Mouse (Mus musculus): ENCODE measurements around the gene Nosip. TPM values are rescaled to one million over a fixed set of nuclear protein-coding genes. Genes with fewer than 3 reads are reported as not detected.

Gene Nosip
- total and polyA plus RNA-seq, 2 experiments from 2014 or later: 21.5 to 38.2 TPM

- Histone ChIP-seq H3K36me3 (replicated peaks; ENCODE audit: control insufficient read depth, insufficient read depth, low read length) (peaks cover 32% of the 10 kb centered on the region), H3K9me3 (replicated peaks; ENCODE audit: control insufficient read depth, low read length) (no peaks in the 10 kb centered on the region), H3K27ac (ENCODE audit: low read depth) (no peak overlapping the region), H3K4me1 (ENCODE audit: control insufficient read depth, insufficient read depth) (peaks cover 9% of the 10 kb centered on the region; the same call in 1 of the 2 replicates), H3K9ac (replicated peaks; ENCODE audit: low read depth, low read length) (no peak overlapping the region), H3K4me3 (ENCODE audit: low read depth, low read length) (no peak overlapping the region), H3K27me3 (ENCODE audit: control insufficient read depth, insufficient read depth, low read length) (no peaks in the 10 kb centered on the region), H3K4me2 (ENCODE audit: low read depth, low read length) (no peak overlapping the region)
- 91% methylated on average over 30 of the region's 30 CpGs for WGBS
- ATAC-seq (ENCODE audit: insufficient read depth, low read depth) (no peak), DNase-seq (ENCODE audit: low spot score) (no peak)
- TF ChIP-seq CTCF (IDR thresholded peaks at IDR 0.05; ENCODE audit: low read depth): no peak
- TF ChIP-seq EP300 (IDR thresholded peaks at IDR 0.05; ENCODE audit: low read depth): no peak
Observed at GRCm38 (mm10) chr7:45076501-45076900, 14.3 kb downstream of the Nosip start.

DNA sequence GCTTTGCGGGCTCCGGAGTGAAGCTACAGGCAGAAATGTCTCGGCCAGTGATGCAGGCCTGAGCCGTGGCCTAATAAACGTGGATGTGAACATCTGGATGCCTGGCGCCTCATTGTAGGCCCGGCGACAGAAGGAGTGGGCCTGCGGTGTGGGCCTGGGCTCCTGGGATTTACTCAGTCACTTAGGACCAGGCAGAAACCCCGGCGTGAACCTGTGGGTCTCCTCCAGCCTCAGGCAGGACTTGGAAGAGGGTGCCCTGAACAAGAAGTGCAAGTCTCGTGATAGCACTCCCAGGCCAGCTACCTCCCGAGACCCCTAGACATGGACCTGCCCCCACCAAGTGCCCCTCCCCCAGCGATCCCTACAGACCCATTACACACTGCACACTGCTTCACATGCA, 15.1 kb downstream of the Nosip start:
- Histone ChIP-seq H3K27ac (ENCODE audit: low read depth) (no peak overlapping the region), H3K9me3 (replicated peaks; ENCODE audit: control insufficient read depth, low read length) (no peaks in the 10 kb centered on the region), H3K4me2 (ENCODE audit: low read depth, low read length) (no peak overlapping the region), H3K4me1 (ENCODE audit: control insufficient read depth, insufficient read depth) (peaks cover 9% of the 10 kb centered on the region; the same call in 1 of the 2 replicates), H3K36me3 (replicated peaks; ENCODE audit: control insufficient read depth, insufficient read depth, low read length) (peaks cover 32% of the 10 kb centered on the region), H3K27me3 (ENCODE audit: control insufficient read depth, insufficient read depth, low read length) (no peaks in the 10 kb centered on the region), H3K4me3 (ENCODE audit: low read depth, low read length) (no peak overlapping the region), H3K9ac (replicated peaks; ENCODE audit: low read depth, low read length) (no peak overlapping the region)
- ATAC-seq (ENCODE audit: insufficient read depth, low read depth): no peak
- no peak for TF ChIP-seq EP300 (IDR thresholded peaks at IDR 0.05; ENCODE audit: low read depth)
- WGBS: 86% methylated on average over 14 of the region's 14 CpGs
- no peak for DNase-seq (ENCODE audit: low spot score)

DNA sequence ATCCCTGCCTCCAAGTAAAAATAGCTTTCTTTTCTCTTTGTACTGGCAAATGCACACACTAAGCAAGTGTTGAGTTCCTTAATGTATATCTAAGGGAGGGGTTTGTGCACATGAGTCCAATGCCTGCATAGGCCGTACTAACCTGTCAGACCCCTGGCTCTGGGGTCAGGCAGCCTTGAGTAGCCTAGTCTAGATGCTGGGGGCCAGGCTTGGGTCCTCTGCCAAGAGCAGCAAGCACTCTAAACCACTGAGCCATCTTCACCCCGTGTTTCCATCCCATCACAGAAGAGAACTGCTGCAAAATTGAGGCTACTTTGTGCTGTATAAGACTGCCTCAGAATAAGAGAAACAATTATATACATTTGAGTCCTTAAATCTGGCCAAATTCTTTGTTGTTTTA, 15.6 kb downstream of the Nosip start:
- Histone ChIP-seq H3K27ac (ENCODE audit: low read depth) (no peak overlapping the region), H3K9ac (replicated peaks; ENCODE audit: low read depth, low read length) (no peak overlapping the region), H3K4me2 (ENCODE audit: low read depth, low read length) (no peak overlapping the region), H3K36me3 (replicated peaks; ENCODE audit: control insufficient read depth, insufficient read depth, low read length) (peaks cover 32% of the 10 kb centered on the region), H3K4me1 (ENCODE audit: control insufficient read depth, insufficient read depth) (peaks cover 9% of the 10 kb centered on the region; the same call in 1 of the 2 replicates), H3K9me3 (replicated peaks; ENCODE audit: control insufficient read depth, low read length) (no peaks in the 10 kb centered on the region), H3K4me3 (ENCODE audit: low read depth, low read length) (no peak overlapping the region), H3K27me3 (ENCODE audit: control insufficient read depth, insufficient read depth, low read length) (no peaks in the 10 kb centered on the region)
- TF ChIP-seq EP300 (IDR thresholded peaks at IDR 0.05; ENCODE audit: low read depth) (no peak), CTCF (IDR thresholded peaks at IDR 0.05; ENCODE audit: low read depth) (no peak)
- DNase-seq (ENCODE audit: low spot score) (no peak), ATAC-seq (ENCODE audit: insufficient read depth, low read depth) (no peak)
- 94% methylated on average over 2 of the region's 2 CpGs for WGBS

DNA sequence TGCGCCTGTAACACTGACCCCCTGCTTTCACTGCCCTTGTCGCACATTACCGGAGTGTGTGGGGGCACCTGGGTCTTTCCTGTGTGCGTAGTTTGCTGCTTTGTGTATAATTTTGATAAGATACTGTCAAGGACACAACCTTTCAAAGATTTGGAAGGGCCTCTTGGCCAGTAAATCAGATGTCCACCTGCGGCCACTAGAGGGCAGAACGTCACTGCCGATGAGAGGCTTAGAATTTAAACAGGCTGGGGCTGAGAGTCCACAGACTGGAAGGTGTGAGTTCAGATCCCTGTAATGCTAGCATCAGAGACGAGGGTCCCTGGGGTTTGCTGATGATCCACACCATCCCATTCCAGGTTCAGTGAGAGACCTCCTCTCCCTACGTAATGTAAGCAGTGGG, 16.3 kb downstream of the Nosip start:
- ATAC-seq (ENCODE audit: insufficient read depth, low read depth) (no peak; the same call in 1 of the 2 replicates), DNase-seq (ENCODE audit: low spot score) (peak; percentile 78)
- 21% methylated on average over 9 of the region's 9 CpGs for WGBS
- Histone ChIP-seq H3K4me2 (ENCODE audit: low read depth, low read length) (no peak overlapping the region), H3K4me1 (ENCODE audit: control insufficient read depth, insufficient read depth) (peaks cover 9% of the 10 kb centered on the region; the same call in 1 of the 2 replicates), H3K36me3 (replicated peaks; ENCODE audit: control insufficient read depth, insufficient read depth, low read length) (peaks cover 32% of the 10 kb centered on the region), H3K27me3 (ENCODE audit: control insufficient read depth, insufficient read depth, low read length) (no peaks in the 10 kb centered on the region), H3K9ac (replicated peaks; ENCODE audit: low read depth, low read length) (no peak overlapping the region), H3K27ac (ENCODE audit: low read depth) (no peak overlapping the region), H3K9me3 (replicated peaks; ENCODE audit: control insufficient read depth, low read length) (no peaks in the 10 kb centered on the region), H3K4me3 (ENCODE audit: low read depth, low read length) (no peak overlapping the region)
- no peak for TF ChIP-seq EP300 (IDR thresholded peaks at IDR 0.05; ENCODE audit: low read depth)
- peak; percentile 87 for TF ChIP-seq CTCF (IDR thresholded peaks at IDR 0.05; ENCODE audit: low read depth)

DNA sequence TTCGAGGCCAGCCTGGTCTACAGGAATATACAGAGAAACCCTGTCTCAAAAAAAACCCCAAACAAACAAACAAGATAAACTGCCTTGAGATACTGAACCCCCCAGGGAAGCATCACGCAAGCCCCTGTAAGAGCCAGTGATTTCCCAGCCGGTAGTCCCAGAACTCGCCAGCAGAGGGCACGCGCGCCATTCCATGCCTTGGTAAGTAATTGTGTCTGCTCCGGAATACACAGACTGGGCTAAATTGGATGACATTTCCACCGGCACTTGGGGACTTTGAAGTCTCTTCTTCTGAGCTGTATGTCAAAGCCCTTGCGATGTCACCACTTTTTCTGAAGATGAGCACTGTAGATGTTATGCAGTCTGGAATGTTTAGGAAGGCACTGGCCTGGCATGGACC, 17.6 kb downstream of the Nosip start:
- Histone ChIP-seq H3K27ac (ENCODE audit: low read depth) (no peak overlapping the region), H3K4me3 (ENCODE audit: low read depth, low read length) (no peak overlapping the region), H3K9me3 (replicated peaks; ENCODE audit: control insufficient read depth, low read length) (no peaks in the 10 kb centered on the region), H3K4me1 (ENCODE audit: control insufficient read depth, insufficient read depth) (peaks cover 9% of the 10 kb centered on the region; the same call in 1 of the 2 replicates), H3K36me3 (replicated peaks; ENCODE audit: control insufficient read depth, insufficient read depth, low read length) (peaks cover 23% of the 10 kb centered on the region), H3K9ac (replicated peaks; ENCODE audit: low read depth, low read length) (no peak overlapping the region), H3K27me3 (ENCODE audit: control insufficient read depth, insufficient read depth, low read length) (no peaks in the 10 kb centered on the region), H3K4me2 (ENCODE audit: low read depth, low read length) (no peak overlapping the region)
- DNase-seq (ENCODE audit: low spot score) (peak; percentile 81), ATAC-seq (ENCODE audit: insufficient read depth, low read depth) (peak; percentile 33; the same call in 1 of the 2 replicates)
- TF ChIP-seq EP300 (IDR thresholded peaks at IDR 0.05; ENCODE audit: low read depth) (no peak), CTCF (IDR thresholded peaks at IDR 0.05; ENCODE audit: low read depth) (peak; percentile 94)
- under 1% methylated on average over 10 of the region's 10 CpGs for WGBS

DNA sequence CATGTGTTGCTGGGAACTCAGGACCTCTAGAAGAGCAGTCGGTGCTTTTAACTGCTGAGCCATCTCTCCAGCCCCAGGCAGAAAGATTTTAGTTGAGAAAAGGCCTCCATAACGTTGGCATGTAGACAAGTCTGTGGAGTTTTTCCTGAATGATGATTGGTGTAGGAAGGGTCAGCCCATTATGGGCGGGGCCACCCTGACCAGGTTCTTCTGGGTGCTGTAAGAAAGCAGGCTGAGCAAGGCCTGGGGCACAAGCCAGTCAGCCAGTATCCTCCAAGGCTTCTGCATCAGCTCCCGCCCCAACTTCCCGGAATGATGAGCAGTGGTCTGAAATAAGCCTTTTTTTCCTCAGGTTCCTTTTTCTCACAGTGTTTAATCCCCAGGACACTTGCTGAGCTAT, 18.8 kb downstream of the Nosip start:
- H3K27ac ChIP-seq (ENCODE audit: low read depth): no peak overlapping the region
- ATAC-seq (ENCODE audit: insufficient read depth, low read depth): no peak
- DNase-seq (ENCODE audit: low spot score): no peak

More for the DNA sequence above, 18.8 kb downstream of the Nosip start:
- Histone ChIP-seq H3K4me3 (ENCODE audit: low read depth, low read length) (no peak overlapping the region), H3K4me1 (ENCODE audit: control insufficient read depth, insufficient read depth) (peaks cover 2% of the 10 kb centered on the region; the same call in 1 of the 2 replicates), H3K9me3 (replicated peaks; ENCODE audit: control insufficient read depth, low read length) (no peaks in the 10 kb centered on the region), H3K4me2 (ENCODE audit: low read depth, low read length) (no peak overlapping the region), H3K36me3 (replicated peaks; ENCODE audit: control insufficient read depth, insufficient read depth, low read length) (peaks cover 22% of the 10 kb centered on the region), H3K9ac (replicated peaks; ENCODE audit: low read depth, low read length) (no peak overlapping the region), H3K27me3 (ENCODE audit: control insufficient read depth, insufficient read depth, low read length) (no peaks in the 10 kb centered on the region)
- TF ChIP-seq EP300 (IDR thresholded peaks at IDR 0.05; ENCODE audit: low read depth): no peak
- TF ChIP-seq CTCF (IDR thresholded peaks at IDR 0.05; ENCODE audit: low read depth): no peak
- WGBS: 55% methylated on average over 5 of the region's 5 CpGs
